Mouse (Mus musculus): ENCODE results near the gene Crtac1. TPM values are rescaled to one million over a fixed set of nuclear protein-coding genes. Genes with fewer than 3 reads are reported as not detected.

The Crtac1 gene
- total and polyA plus RNA-seq, 3 experiments, result not detected

DNA sequence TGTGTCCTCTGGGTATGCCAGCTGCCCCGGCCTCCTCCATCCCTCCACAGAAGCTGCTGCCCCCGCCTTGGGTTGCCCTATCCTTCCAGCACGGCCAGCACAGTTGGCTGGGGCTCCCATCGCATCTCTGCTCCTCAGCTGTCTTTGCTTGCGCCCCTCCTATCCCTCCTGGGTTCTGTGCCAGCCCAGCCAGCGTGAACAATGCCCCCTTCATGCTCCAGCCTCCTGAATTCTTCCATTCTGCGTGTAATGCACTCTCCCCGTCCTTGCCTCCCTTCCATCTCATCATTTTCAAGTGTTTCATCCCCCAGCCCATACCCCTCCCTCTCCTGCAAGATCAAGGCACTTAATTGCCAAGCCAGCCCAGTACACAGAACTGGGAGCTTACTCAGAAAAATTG lies 114.6 kb downstream of the Crtac1 start:
- no peak for TF ChIP-seq CTCF (conservative IDR thresholded peaks at IDR 0.05 in 1 of 2, IDR thresholded peaks at IDR 0.05 in 1 of 2; ENCODE audit: low read depth in 2 of 2, low read length in 2 of 2)
- TF ChIP-seq NRF1 (IDR thresholded peaks at IDR 0.05; ENCODE audit: low read depth, low read length), result no peak
- no peak for TF ChIP-seq MAX (IDR thresholded peaks at IDR 0.05; ENCODE audit: low read length)
- no peak for TF ChIP-seq ETS1 (conservative IDR thresholded peaks at IDR 0.05; ENCODE audit: low read depth, low read length)
- TF ChIP-seq USF1 (IDR thresholded peaks at IDR 0.05; ENCODE audit: low read depth, low read length), result no peak
- no peak for TF ChIP-seq MAFK (IDR thresholded peaks at IDR 0.05; ENCODE audit: insufficient replicate concordance, low read length)
- no peak for TF ChIP-seq MYC (IDR thresholded peaks at IDR 0.05; ENCODE audit: low read depth, low read length)
- TF ChIP-seq POLR2A (IDR thresholded peaks at IDR 0.05; ENCODE audit: low read depth, low read length), result no peak
- TF ChIP-seq MAZ (IDR thresholded peaks at IDR 0.05; ENCODE audit: low read depth, low read length), result no peak
- no peak for TF ChIP-seq ZKSCAN1 (IDR thresholded peaks at IDR 0.05; ENCODE audit: borderline replicate concordance, low read depth, low read length)
- no peak for TF ChIP-seq UBTF (IDR thresholded peaks at IDR 0.05; ENCODE audit: low read depth, low read length)
- TF ChIP-seq EP300 (IDR thresholded peaks at IDR 0.05; ENCODE audit: low read length), result no peak
- no peak for TF ChIP-seq IRF4 (IDR thresholded peaks at IDR 0.05; ENCODE audit: low read depth, low read length)
- no peak for TF ChIP-seq NELFE (IDR thresholded peaks at IDR 0.05; ENCODE audit: low read depth, low read length)
- TF ChIP-seq KAT2A (IDR thresholded peaks at IDR 0.05; ENCODE audit: insufficient replicate concordance, low read length), result no peak
- no peak for TF ChIP-seq CHD2 (IDR thresholded peaks at IDR 0.05; ENCODE audit: low read length)
- TF ChIP-seq ZC3H11A (IDR thresholded peaks at IDR 0.05; ENCODE audit: low read depth, low read length), result no peak
- H3K27me3 ChIP-seq (replicated peaks), result peaks cover 98% of the 10 kb centered on the region
- dilution Hi-C loops (cut with MboI; ENCODE audit: extremely low pct_ligation_motif_present, extremely low pct_unique_long_range_greater_than_20kb, low sequenced_read_pairs), result no loop called here

DNA sequence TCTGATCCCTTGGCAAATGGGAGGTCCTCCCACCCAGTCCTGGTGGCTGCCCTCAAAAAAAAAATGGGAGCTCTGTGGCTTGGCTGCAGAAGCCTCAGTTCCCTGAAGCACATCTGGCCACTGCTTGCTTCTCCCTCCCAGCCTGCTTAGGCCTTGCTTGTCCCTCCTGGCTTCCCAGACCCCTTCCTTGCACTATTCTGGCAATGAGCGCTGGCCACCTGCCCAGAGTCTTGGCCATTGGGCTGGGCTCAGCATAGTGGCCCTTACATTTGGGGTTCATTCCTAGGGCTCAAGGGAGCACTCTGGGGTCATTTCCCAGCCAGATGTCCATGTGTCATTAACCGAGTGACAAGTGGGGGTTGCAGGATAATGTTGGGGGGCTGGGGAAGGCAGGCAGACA lies 115.1 kb downstream of the Crtac1 start:
- Histone ChIP-seq H3K79me2 (replicated peaks; ENCODE audit: control insufficient read depth, extremely low read depth, insufficient read depth, poor library complexity, severe bottlenecking) (no peaks in the 10 kb centered on the region), H3K27ac (ENCODE audit: insufficient read depth, low read depth) (no peak overlapping the region), H3K9me3 (replicated peaks; ENCODE audit: low read length) (no peaks in the 10 kb centered on the region), H3K27me3 (replicated peaks) (peaks cover 98% of the 10 kb centered on the region), H3K9ac (ENCODE audit: insufficient read depth, low read depth) (no peak overlapping the region), H3K4me3 (replicated peaks in 1 of 3; ENCODE audit: low read depth in 2 of 3, low read length in 2 of 3, poor library complexity in 1 of 3) (no peak overlapping the region), H3K36me3 (replicated peaks in 1 of 2; ENCODE audit: control insufficient read depth in 1 of 2, insufficient read depth in 1 of 2, low read length in 1 of 2) (no peaks in the 10 kb centered on the region), H3K4me1 (ENCODE audit: control insufficient read depth in 1 of 2, insufficient read depth in 2 of 2) (no peaks in the 10 kb centered on the region), H3K4me2 (ENCODE audit: insufficient read depth, low read depth, poor library complexity, severe bottlenecking) (no peak overlapping the region)
- DNase-seq (ENCODE audit: extremely low read depth), result no peak
- TF ChIP-seq CHD1 (IDR thresholded peaks at IDR 0.05; ENCODE audit: low read depth, low read length) (no peak), JUN (IDR thresholded peaks at IDR 0.05; ENCODE audit: insufficient read depth, low read depth, low read length) (no peak), EP300 (IDR thresholded peaks at IDR 0.05; ENCODE audit: low read length) (no peak), ZNF384 (IDR thresholded peaks at IDR 0.05; ENCODE audit: low read depth, low read length) (no peak), E2F4 (IDR thresholded peaks at IDR 0.05; ENCODE audit: insufficient replicate concordance, low read depth, low read length) (no peak)
- in situ Hi-C loops (cut with MboI; ENCODE audit: low pct_ligation_motif_present, low pct_unique_long_range_greater_than_20kb, low sequenced_read_pairs), result loop anchor here (10.0 kb wide), 1 partner anchor 338 kb away; no protein-coding TSS in a partner anchor
- dilution Hi-C loops (cut with MboI; ENCODE audit: extremely low pct_ligation_motif_present, extremely low pct_unique_long_range_greater_than_20kb, low sequenced_read_pairs), result no loop called here

More for the DNA sequence above, 114.6 kb downstream of the Crtac1 start:
- H3K4me1 ChIP-seq (ENCODE audit: control insufficient read depth in 1 of 2, insufficient read depth in 2 of 2), result no peaks in the 10 kb centered on the region
- no peak for DNase-seq (ENCODE audit: extremely low read depth)
- in situ Hi-C loops (cut with MboI; ENCODE audit: low pct_ligation_motif_present, low pct_unique_long_range_greater_than_20kb, low sequenced_read_pairs), result loop anchor here (10.0 kb wide), 1 partner anchor 338 kb away; no protein-coding TSS in a partner anchor
- H3K4me2 ChIP-seq (ENCODE audit: insufficient read depth, low read depth, poor library complexity, severe bottlenecking), result no peak overlapping the region
- H3K9me3 ChIP-seq (replicated peaks; ENCODE audit: low read length), result no peaks in the 10 kb centered on the region
- H3K36me3 ChIP-seq (replicated peaks in 1 of 2; ENCODE audit: control insufficient read depth in 1 of 2, insufficient read depth in 1 of 2, low read length in 1 of 2), result no peaks in the 10 kb centered on the region
- no peak overlapping the region for H3K9ac ChIP-seq (ENCODE audit: insufficient read depth, low read depth)
- no peak overlapping the region for H3K4me3 ChIP-seq (replicated peaks in 1 of 3; ENCODE audit: low read depth in 2 of 3, low read length in 2 of 3, poor library complexity in 1 of 3)
- H3K27ac ChIP-seq (ENCODE audit: insufficient read depth, low read depth), result no peak overlapping the region
- no peaks in the 10 kb centered on the region for H3K79me2 ChIP-seq (replicated peaks; ENCODE audit: control insufficient read depth, extremely low read depth, insufficient read depth, poor library complexity, severe bottlenecking)

Data from CH12.LX (cell line).